Mouse (Mus musculus): ENCODE measurements around the gene Cyp3a41a. TPM values are rescaled to one million over a fixed set of nuclear protein-coding genes. Genes with fewer than 3 reads are reported as not detected.
"Not testable (repeated sequence)": the region's sequence is repeated elsewhere in the genome, so short reads cannot be mapped to it uniquely, and the experiment has no call there.

Cyp3a41a gene
- not detected in 2 replicates for polyA plus RNA-seq (2015; fragmentation: Nextera tagmentation; extraction: Ambion mirVana)

GRCm38 (mm10) chr5:145720036-145720435 lies at the start of gene Cyp3a41a:
Cyp3a41a (minus strand) TSS chr5:145720136.
- WGBS, result 77% methylated on average over 1 of the region's 2 CpGs
- not testable (repeated sequence) for ATAC-seq (ENCODE audit: low FRiP score); H3K9ac ChIP-seq (replicated peaks); H3K4me1 ChIP-seq; H3K4me2 ChIP-seq; H3K27ac ChIP-seq (replicated peaks); H3K4me3 ChIP-seq (replicated peaks); H3K9me3 ChIP-seq (replicated peaks); H3K36me3 ChIP-seq; H3K27me3 ChIP-seq (replicated peaks)

- not testable (repeated sequence) for H3K9ac ChIP-seq (replicated peaks); H3K4me3 ChIP-seq (replicated peaks); H3K27me3 ChIP-seq (replicated peaks); ATAC-seq (ENCODE audit: low FRiP score); H3K36me3 ChIP-seq; H3K9me3 ChIP-seq (replicated peaks); H3K4me1 ChIP-seq; H3K4me2 ChIP-seq; H3K27ac ChIP-seq (replicated peaks)
- WGBS, result 81% methylated on average over 3 of the region's 3 CpGs
Observed at GRCm38 (mm10) chr5:145737512-145737911, 17.6 kb upstream of the Cyp3a41a start.

GRCm38 (mm10) chr5:145714296-145714695 lies 5.6 kb downstream of the Cyp3a41a start:
- H3K27me3 ChIP-seq (replicated peaks); H3K9ac ChIP-seq (replicated peaks); H3K9me3 ChIP-seq (replicated peaks); H3K36me3 ChIP-seq; H3K4me1 ChIP-seq; H3K27ac ChIP-seq (replicated peaks); H3K4me2 ChIP-seq; H3K4me3 ChIP-seq (replicated peaks); ATAC-seq (ENCODE audit: low FRiP score): not testable (repeated sequence)
- WGBS, result 39% methylated on average over 1 of the region's 1 CpGs

GRCm38 (mm10) chr5:145707372-145707771 lies 12.6 kb downstream of the Cyp3a41a start:
- H3K27ac ChIP-seq (replicated peaks); ATAC-seq (ENCODE audit: low FRiP score); H3K9me3 ChIP-seq (replicated peaks); H3K27me3 ChIP-seq (replicated peaks); H3K9ac ChIP-seq (replicated peaks); H3K4me2 ChIP-seq; H3K4me1 ChIP-seq; H3K4me3 ChIP-seq (replicated peaks); H3K36me3 ChIP-seq: not testable (repeated sequence)
- WGBS, result 75% methylated on average over 2 of the region's 2 CpGs

- no peak for ATAC-seq (ENCODE audit: low FRiP score)
- Histone ChIP-seq H3K9ac (replicated peaks) (no peak overlapping the region), H3K4me1 (no peaks in the 10 kb centered on the region), H3K9me3 (replicated peaks) (peaks cover 66% of the 10 kb centered on the region), H3K27ac (replicated peaks) (no peak overlapping the region), H3K27me3 (replicated peaks) (no peaks in the 10 kb centered on the region), H3K4me2 (no peak overlapping the region), H3K4me3 (replicated peaks) (no peak overlapping the region), H3K36me3 (no peaks in the 10 kb centered on the region)
- 91% methylated on average over 7 of the region's 7 CpGs for WGBS
Observed at GRCm38 (mm10) chr5:145662007-145662406, 57.9 kb downstream of the Cyp3a41a start.

- H3K9me3 ChIP-seq (replicated peaks), result peaks cover 50% of the 10 kb centered on the region
Observed at GRCm38 (mm10) chr5:145647779-145648178, 72.2 kb downstream of the Cyp3a41a start.

More at GRCm38 (mm10) chr5:145647779-145648178, 72.2 kb downstream of the Cyp3a41a start:
- no peak overlapping the region for H3K4me2 ChIP-seq
- H3K36me3 ChIP-seq, result no peaks in the 10 kb centered on the region
- no peak overlapping the region for H3K9ac ChIP-seq (replicated peaks)
- H3K27me3 ChIP-seq (replicated peaks), result no peaks in the 10 kb centered on the region
- H3K4me3 ChIP-seq (replicated peaks), result no peak overlapping the region
- ATAC-seq (ENCODE audit: low FRiP score), result no peak
- WGBS, result 81% methylated on average over 4 of the region's 4 CpGs
- H3K27ac ChIP-seq (replicated peaks), result no peak overlapping the region
- H3K4me1 ChIP-seq, result no peaks in the 10 kb centered on the region

Other genes with a start within 250 kb of the Cyp3a41a start
- gene Cyp3a41b, start 135.4 kb downstream of the Cyp3a41a start, polyA plus RNA-seq (2015; fragmentation: Nextera tagmentation; extraction: Ambion mirVana), result not detected in 2 replicates
- not detected in 2 replicates for gene Cyp3a44, start 85.7 kb upstream of the Cyp3a41a start, polyA plus RNA-seq (2015; fragmentation: Nextera tagmentation; extraction: Ambion mirVana)
- gene Cyp3a11, start 159.8 kb upstream of the Cyp3a41a start, polyA plus RNA-seq (2015; fragmentation: Nextera tagmentation; extraction: Ambion mirVana), result not detected in 2 replicates

Measured in neural tube, embryonic 15.5 days (tissue).